Mouse (Mus musculus): ENCODE measurements around the gene Rcor2. TPM values are rescaled to one million over a fixed set of nuclear protein-coding genes. Genes with fewer than 3 reads are reported as not detected.
A peak's percentile ranks its signal among the peaks of the same experiment; 100 is the strongest.

Gene Rcor2
- polyA plus RNA-seq, 1 experiment from 2014 or later = 11.1 TPM

DNA sequence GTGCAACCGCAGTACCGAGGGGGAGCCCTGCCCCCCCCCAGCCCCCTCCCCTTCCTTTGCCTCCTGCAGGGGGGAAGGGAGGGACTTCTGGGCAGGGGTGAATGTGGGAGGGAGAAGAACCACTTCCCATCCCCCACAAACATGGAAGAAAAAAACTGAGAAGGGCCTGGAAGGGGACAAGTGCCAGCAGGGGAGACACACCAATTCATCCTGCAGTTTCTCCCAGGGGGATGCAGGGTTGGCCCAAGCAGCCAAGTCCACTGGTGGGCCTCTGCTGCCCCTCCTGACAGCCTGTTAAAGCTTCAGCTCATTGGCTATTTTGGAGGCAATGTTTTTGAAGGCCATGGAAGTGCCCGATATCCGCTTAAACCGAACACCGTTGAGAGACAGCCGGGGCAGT, 9.7 kb downstream of the Rcor2 start:
- Histone ChIP-seq H3K27ac (ENCODE audit: low read depth) (no peak overlapping the region), H3K36me3 (ENCODE audit: control insufficient read depth, insufficient read depth, low read length) (peaks cover 87% of the 10 kb centered on the region), H3K9me3 (ENCODE audit: control insufficient read depth, low read length) (peaks cover 2% of the 10 kb centered on the region; the same call in 1 of the 2 replicates), H3K9ac (ENCODE audit: low read length) (no peak overlapping the region), H3K27me3 (replicated peaks; ENCODE audit: control insufficient read depth, insufficient read depth, low read length) (no peaks in the 10 kb centered on the region), H3K4me1 (replicated peaks; ENCODE audit: control insufficient read depth, insufficient read depth, low read length) (peaks cover 3% of the 10 kb centered on the region; the same call in 1 of the 2 replicates), H3K4me2 (ENCODE audit: low read length) (no peak overlapping the region), H3K4me3 (ENCODE audit: low read depth, low read length) (no peak overlapping the region)
- ATAC-seq (replicated peaks; ENCODE audit: low FRiP score, low TSS enrichment, low read depth) (no peak), DNase-seq (ENCODE audit: low spot score) (no peak)
- WGBS = 77% methylated on average over 7 of the region's 7 CpGs

DNA sequence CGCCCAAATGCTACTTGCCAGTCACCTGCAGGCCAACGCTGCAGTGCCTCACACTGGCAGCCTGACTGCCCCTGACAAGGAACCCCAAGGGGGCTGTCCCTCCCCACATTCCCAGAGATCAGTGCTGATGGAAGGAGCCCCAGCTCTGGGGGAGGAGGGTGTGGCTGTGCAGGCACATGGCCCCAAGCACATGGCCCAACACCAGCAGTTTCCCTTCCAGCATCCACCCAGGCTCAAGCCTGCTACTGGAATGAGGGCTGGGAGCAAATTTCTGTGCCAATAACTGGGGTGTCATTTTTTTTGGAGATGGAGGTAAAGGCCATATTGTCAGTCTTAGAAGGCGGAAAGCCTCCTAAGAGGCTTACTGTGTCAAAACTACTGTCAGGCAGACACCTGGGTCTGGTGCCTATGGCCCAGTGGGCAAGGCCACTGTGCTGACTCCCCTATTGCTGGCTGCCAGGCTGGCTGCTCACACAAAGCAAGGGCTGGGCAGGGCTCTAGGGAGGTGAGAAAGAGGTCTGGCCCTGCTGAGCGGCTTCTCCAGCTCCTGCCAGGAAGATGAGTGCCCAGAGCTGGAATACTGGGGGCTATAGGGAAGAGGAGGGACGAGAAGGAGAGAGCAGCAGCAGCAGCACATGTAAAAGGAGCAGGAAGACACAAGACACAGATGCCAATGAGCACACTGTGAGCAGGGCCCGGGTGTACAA, 11.2 kb downstream of the Rcor2 start:
- Histone ChIP-seq H3K4me2 (ENCODE audit: low read length) (no peak overlapping the region), H3K4me1 (replicated peaks; ENCODE audit: control insufficient read depth, insufficient read depth, low read length) (peaks cover 3% of the 10 kb centered on the region; the same call in 1 of the 2 replicates), H3K36me3 (ENCODE audit: control insufficient read depth, insufficient read depth, low read length) (peaks cover 87% of the 10 kb centered on the region), H3K27ac (ENCODE audit: low read depth) (no peak overlapping the region), H3K9ac (ENCODE audit: low read length) (no peak overlapping the region), H3K27me3 (replicated peaks; ENCODE audit: control insufficient read depth, insufficient read depth, low read length) (no peaks in the 10 kb centered on the region), H3K9me3 (ENCODE audit: control insufficient read depth, low read length) (peaks cover 2% of the 10 kb centered on the region; the same call in 1 of the 2 replicates), H3K4me3 (ENCODE audit: low read depth, low read length) (no peak overlapping the region)
- WGBS = 82% methylated on average over 6 of the region's 6 CpGs
- no peak for ATAC-seq (replicated peaks; ENCODE audit: low FRiP score, low TSS enrichment, low read depth)
- no peak for DNase-seq (ENCODE audit: low spot score)

DNA sequence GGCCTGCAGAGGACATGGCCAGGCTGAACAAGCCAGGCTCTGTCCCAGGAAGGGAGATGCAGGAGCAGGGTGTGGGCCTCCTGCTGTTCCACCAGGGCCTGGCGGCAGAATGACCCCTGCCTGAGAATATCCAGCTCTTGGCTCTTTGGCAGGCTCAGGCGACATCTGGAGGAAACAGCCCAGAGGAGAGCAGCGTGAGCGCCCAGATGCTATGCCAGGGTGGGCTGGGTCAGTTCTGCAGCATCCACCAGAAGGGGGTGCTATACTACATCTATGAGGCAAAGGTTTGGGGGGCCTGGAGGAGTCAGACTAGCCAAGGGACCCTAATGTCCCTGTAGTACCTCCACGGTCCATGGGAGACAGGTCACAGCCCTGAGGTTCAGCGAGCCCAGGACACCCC, 12.0 kb downstream of the Rcor2 start:
- ATAC-seq (replicated peaks; ENCODE audit: low FRiP score, low TSS enrichment, low read depth) = no peak; the same call in 1 of the 2 replicates

DNA sequence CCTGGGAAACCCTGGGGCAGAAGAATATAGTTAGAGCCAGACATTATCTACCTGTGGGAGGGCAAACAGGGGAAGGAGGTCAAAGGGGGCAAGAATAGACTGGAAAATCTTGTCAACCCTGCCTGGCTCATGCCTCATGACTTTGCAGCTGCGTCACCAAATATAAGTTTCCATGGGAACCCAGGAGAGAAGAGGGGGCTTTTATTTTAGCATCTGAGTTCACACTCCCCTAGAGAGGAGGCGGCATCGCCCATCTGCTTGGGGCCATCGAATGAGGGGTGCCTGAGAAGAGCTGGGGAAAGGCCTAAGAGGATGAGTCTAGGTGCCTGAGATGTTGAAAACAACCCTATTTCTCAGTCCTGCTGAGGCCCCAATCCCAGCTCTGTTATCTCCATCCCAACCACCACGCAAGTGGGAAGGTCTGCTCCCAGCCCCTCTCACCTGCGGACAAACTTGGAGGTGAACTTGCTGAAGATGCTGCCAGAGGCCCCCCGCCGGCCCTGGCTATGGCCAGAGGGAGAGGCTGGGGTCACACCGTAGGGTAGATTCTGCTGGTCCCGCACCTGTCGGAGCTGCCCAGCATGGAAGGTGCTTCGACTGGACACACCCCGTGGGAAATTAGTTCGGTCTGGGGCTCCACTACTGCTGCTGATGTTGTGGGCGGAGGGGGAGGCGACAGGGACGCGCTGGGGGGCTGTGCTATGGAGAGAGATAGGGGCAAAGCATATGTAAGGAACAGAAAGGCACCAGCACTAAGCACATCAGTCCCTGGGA, 13.6 kb downstream of the Rcor2 start:
- WGBS = 89% methylated on average over 18 of the region's 18 CpGs

More for the DNA sequence above, 12.0 kb downstream of the Rcor2 start:
- Histone ChIP-seq H3K4me1 (replicated peaks; ENCODE audit: control insufficient read depth, insufficient read depth, low read length) (peaks cover 3% of the 10 kb centered on the region; the same call in 1 of the 2 replicates), H3K4me3 (ENCODE audit: low read depth, low read length) (no peak overlapping the region), H3K4me2 (ENCODE audit: low read length) (no peak overlapping the region), H3K9ac (ENCODE audit: low read length) (no peak overlapping the region), H3K27me3 (replicated peaks; ENCODE audit: control insufficient read depth, insufficient read depth, low read length) (no peaks in the 10 kb centered on the region), H3K36me3 (ENCODE audit: control insufficient read depth, insufficient read depth, low read length) (peaks cover 87% of the 10 kb centered on the region), H3K27ac (ENCODE audit: low read depth) (no peak overlapping the region), H3K9me3 (ENCODE audit: control insufficient read depth, low read length) (no peaks in the 10 kb centered on the region)
- DNase-seq (ENCODE audit: low spot score) = peak; percentile 71
- WGBS = 34% methylated on average over 6 of the region's 6 CpGs

DNA sequence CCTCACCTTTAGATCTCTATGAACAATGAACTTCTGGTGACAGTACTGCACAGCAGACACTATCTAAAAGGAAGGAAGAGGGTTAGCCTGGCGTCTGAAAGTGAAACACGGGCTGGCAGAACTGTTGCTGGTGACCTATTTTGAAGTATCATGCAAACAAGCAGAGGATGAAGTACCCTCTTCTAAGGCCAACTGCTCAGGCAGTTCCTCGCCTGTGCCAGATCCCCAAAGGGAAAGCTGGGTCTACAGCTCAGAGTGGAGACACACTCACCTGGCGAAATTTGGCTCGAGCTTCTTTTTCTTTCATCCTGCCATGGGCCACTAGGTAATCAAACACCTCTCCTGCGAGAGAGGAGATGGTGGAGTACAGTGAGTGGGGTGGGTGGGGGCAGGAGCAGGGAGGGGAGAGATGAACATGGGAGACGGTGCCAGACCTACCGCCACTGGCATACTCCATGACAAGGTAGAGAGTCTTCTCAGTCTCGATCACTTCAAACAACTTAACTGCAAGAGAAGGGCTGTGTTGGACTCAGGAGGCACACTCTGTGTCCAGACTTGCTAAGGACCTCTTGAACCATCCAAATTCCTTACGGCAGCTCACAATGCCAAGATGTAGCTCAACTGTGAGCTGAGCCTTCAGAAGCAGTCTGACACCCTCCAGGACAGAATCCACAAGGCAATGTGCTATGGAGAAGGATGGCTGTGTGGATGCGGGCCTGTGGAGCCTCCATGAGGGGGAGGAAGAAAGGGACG, 19.6 kb downstream of the Rcor2 start:
- Histone ChIP-seq H3K27me3 (replicated peaks; ENCODE audit: control insufficient read depth, insufficient read depth, low read length) (no peaks in the 10 kb centered on the region), H3K4me3 (ENCODE audit: low read depth, low read length) (no peak overlapping the region), H3K4me1 (replicated peaks; ENCODE audit: control insufficient read depth, insufficient read depth, low read length) (no peaks in the 10 kb centered on the region), H3K27ac (ENCODE audit: low read depth) (no peak overlapping the region), H3K36me3 (ENCODE audit: control insufficient read depth, insufficient read depth, low read length) (peaks cover 69% of the 10 kb centered on the region), H3K9ac (ENCODE audit: low read length) (no peak overlapping the region), H3K4me2 (ENCODE audit: low read length) (no peak overlapping the region), H3K9me3 (ENCODE audit: control insufficient read depth, low read length) (no peaks in the 10 kb centered on the region)
- 86% methylated on average over 12 of the region's 12 CpGs for WGBS
- DNase-seq (ENCODE audit: low spot score) (no peak), ATAC-seq (replicated peaks; ENCODE audit: low FRiP score, low TSS enrichment, low read depth) (no peak)

More for the DNA sequence above, 13.6 kb downstream of the Rcor2 start:
- no peaks in the 10 kb centered on the region for H3K27me3 ChIP-seq (replicated peaks; ENCODE audit: control insufficient read depth, insufficient read depth, low read length)
- peaks cover 3% of the 10 kb centered on the region; the same call in 1 of the 2 replicates for H3K4me1 ChIP-seq (replicated peaks; ENCODE audit: control insufficient read depth, insufficient read depth, low read length)
- no peak overlapping the region for H3K4me3 ChIP-seq (ENCODE audit: low read depth, low read length)
- no peak for ATAC-seq (replicated peaks; ENCODE audit: low FRiP score, low TSS enrichment, low read depth)
- H3K36me3 ChIP-seq (ENCODE audit: control insufficient read depth, insufficient read depth, low read length) = peaks cover 89% of the 10 kb centered on the region
- no peak overlapping the region for H3K4me2 ChIP-seq (ENCODE audit: low read length)
- no peaks in the 10 kb centered on the region for H3K9me3 ChIP-seq (ENCODE audit: control insufficient read depth, low read length)
- no peak for DNase-seq (ENCODE audit: low spot score)
- no peak overlapping the region for H3K9ac ChIP-seq (ENCODE audit: low read length)
- no peak overlapping the region for H3K27ac ChIP-seq (ENCODE audit: low read depth)

DNA sequence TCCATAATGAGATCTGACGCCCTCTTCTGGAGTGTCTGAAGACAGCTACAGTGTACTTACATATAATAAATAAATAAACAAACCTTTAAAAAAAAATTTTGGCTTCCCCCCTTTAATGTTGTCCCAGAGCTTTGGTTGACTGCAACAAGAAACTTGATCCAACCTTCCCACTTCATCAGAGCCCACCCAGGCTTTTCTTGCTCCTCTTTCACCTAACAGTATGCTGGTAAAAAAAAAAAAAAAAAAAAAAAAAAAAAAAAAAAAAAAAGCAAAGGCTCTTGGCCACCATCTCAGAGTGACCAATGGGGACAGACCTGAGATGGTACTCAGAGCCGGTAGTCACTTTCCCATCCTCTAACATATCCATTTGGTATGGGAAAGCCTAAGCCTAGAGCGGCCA, 21.2 kb downstream of the Rcor2 start:
- Histone ChIP-seq H3K27ac (ENCODE audit: low read depth) (no peak overlapping the region), H3K4me2 (ENCODE audit: low read length) (no peak overlapping the region), H3K9ac (ENCODE audit: low read length) (no peak overlapping the region), H3K27me3 (replicated peaks; ENCODE audit: control insufficient read depth, insufficient read depth, low read length) (no peaks in the 10 kb centered on the region), H3K4me3 (ENCODE audit: low read depth, low read length) (no peak overlapping the region), H3K4me1 (replicated peaks; ENCODE audit: control insufficient read depth, insufficient read depth, low read length) (peaks cover 10% of the 10 kb centered on the region), H3K36me3 (ENCODE audit: control insufficient read depth, insufficient read depth, low read length) (peaks cover 53% of the 10 kb centered on the region), H3K9me3 (ENCODE audit: control insufficient read depth, low read length) (no peaks in the 10 kb centered on the region)
- WGBS = 80% methylated on average over 3 of the region's 3 CpGs
- DNase-seq (ENCODE audit: low spot score) = no peak
- ATAC-seq (replicated peaks; ENCODE audit: low FRiP score, low TSS enrichment, low read depth) = no peak

DNA sequence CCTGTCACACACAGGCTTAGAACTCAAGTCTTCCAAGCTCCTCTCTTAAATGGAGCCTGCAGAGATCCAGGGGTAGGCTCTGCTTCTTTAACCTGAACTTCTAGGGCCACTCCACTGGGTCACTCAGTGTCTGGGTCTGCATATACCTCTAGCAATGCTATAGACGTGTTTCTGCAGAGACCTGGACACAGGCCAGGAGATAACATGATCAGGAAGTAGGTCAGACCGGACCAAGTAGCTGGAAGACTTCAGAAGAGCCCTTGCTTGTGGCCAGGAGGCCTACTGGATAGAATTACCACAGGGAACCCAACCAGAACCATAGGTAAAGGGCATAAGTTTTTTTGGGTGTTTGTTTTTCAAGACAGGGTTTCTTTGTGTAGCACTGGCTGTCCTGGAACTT, 22.6 kb downstream of the Rcor2 start:
- Histone ChIP-seq H3K4me2 (ENCODE audit: low read length) (no peak overlapping the region), H3K4me3 (ENCODE audit: low read depth, low read length) (no peak overlapping the region), H3K9me3 (ENCODE audit: control insufficient read depth, low read length) (no peaks in the 10 kb centered on the region), H3K4me1 (replicated peaks; ENCODE audit: control insufficient read depth, insufficient read depth, low read length) (peaks cover 25% of the 10 kb centered on the region), H3K36me3 (ENCODE audit: control insufficient read depth, insufficient read depth, low read length) (peaks cover 38% of the 10 kb centered on the region), H3K27ac (ENCODE audit: low read depth) (no peak overlapping the region), H3K9ac (ENCODE audit: low read length) (no peak overlapping the region), H3K27me3 (replicated peaks; ENCODE audit: control insufficient read depth, insufficient read depth, low read length) (no peaks in the 10 kb centered on the region)
- 49% methylated on average over 2 of the region's 2 CpGs for WGBS
- ATAC-seq (replicated peaks; ENCODE audit: low FRiP score, low TSS enrichment, low read depth) (no peak), DNase-seq (ENCODE audit: low spot score) (no peak)

DNA sequence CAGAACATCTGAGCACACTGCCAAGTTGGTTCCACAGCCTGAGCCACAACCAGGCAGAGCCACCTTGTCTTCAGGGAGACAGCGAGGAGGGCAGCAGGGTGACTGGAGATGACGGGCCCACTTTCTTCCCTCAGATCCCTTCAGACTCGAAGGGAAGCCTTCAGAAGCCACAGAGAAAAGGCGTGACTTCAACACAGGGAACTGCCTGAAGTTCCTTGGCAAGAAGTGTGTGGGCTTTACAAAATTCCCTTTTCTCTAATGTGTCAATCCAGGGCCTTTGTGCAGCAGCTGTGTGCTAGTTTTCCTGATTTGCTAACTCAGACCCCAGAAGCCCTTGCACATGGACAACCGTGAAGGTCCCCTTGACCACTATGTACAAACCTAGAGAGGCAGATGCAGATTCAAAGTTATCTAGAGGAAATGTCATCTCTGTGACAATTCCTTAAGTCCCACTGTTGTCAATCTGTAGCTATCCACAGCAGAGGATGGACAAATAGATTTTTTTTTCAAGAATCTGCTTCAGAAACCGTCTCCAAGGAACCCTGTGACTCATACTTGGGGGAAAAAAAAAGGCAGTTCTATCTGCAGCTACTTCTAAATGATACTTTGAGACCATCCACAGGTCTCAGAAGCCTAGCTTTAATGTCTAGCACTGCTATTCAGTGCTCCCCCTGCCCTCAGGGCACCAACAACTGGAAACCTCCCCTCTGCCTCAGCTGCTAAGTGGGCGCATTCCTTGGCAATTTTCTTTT, 25.0 kb downstream of the Rcor2 start:
- Histone ChIP-seq H3K4me2 (ENCODE audit: low read length) (no peak overlapping the region), H3K27me3 (replicated peaks; ENCODE audit: control insufficient read depth, insufficient read depth, low read length) (no peaks in the 10 kb centered on the region), H3K27ac (ENCODE audit: low read depth) (no peak overlapping the region), H3K4me1 (replicated peaks; ENCODE audit: control insufficient read depth, insufficient read depth, low read length) (peaks cover 39% of the 10 kb centered on the region), H3K9me3 (ENCODE audit: control insufficient read depth, low read length) (no peaks in the 10 kb centered on the region), H3K36me3 (ENCODE audit: control insufficient read depth, insufficient read depth, low read length) (peaks cover 15% of the 10 kb centered on the region), H3K9ac (ENCODE audit: low read length) (no peak overlapping the region), H3K4me3 (ENCODE audit: low read depth, low read length) (no peak overlapping the region)
- no peak for ATAC-seq (replicated peaks; ENCODE audit: low FRiP score, low TSS enrichment, low read depth)
- DNase-seq (ENCODE audit: low spot score) = no peak
- 91% methylated on average over 7 of the region's 7 CpGs for WGBS
